Mouse (Mus musculus) CH12.LX (cell line): ENCODE measurements around the gene Acbd4. TPM values are rescaled to one million over a fixed set of nuclear protein-coding genes. Genes with fewer than 3 reads are reported as not detected.

ENCODE experiments used
- DNase-seq: peaks from one replicate; pipeline ENCODE4 v3.0.0-alpha.2; 2013; ENCODE audit errors: extremely low read depth
- H3K27ac ChIP-seq: 2 replicates; pipeline ENCODE4 v1.5.1; 2012; ENCODE audit warnings: low read depth, mild to moderate bottlenecking, control low read depth, moderate library complexity; ENCODE audit not compliant: insufficient read depth
- H3K27me3 ChIP-seq: replicated peaks from 2 replicates; pipeline ENCODE3; 2012; ENCODE audit warnings: inconsistent platforms
- H3K36me3 ChIP-seq, 2 experiments: replicated peaks in 1 of 2; 2 replicates each; pipeline versions ENCODE3 to v1.6.1; 2012; ENCODE audit warnings: inconsistent platforms in 1 of 2, low read length in 1 of 2, mild to moderate bottlenecking in 1 of 2, mixed read lengths in 1 of 2, moderate library complexity in 1 of 2; ENCODE audit not compliant: control insufficient read depth in 1 of 2, insufficient read depth in 1 of 2
- H3K4me1 ChIP-seq, 2 experiments: 2 replicates each; pipeline ENCODE4 v1.6.1; 2012; ENCODE audit warnings: inconsistent platforms in 1 of 2, moderate library complexity in 1 of 2; ENCODE audit not compliant: insufficient read depth in 2 of 2, control insufficient read depth in 1 of 2
- H3K4me2 ChIP-seq: 2 replicates; pipeline ENCODE4 v1.6.1; 2012; ENCODE audit warnings: low read depth, mild to moderate bottlenecking, control low read depth; ENCODE audit not compliant: poor library complexity, insufficient read depth, severe bottlenecking
- H3K4me3 ChIP-seq, 3 experiments: fragments of 150-350 bp in 1 of 3; sonication (generic) in 1 of 3; replicated peaks in 1 of 3; 2 replicates each; pipeline versions ENCODE3 to v1.5.1; 2011 to 2012; ENCODE audit warnings: low read depth in 2 of 3, low read length in 2 of 3, mild to moderate bottlenecking in 2 of 3, moderate library complexity in 2 of 3, control low read depth in 1 of 3, improper control_type of control experiment in 1 of 3, inconsistent platforms in 1 of 3, mixed read lengths in 1 of 3; ENCODE audit not compliant: poor library complexity in 1 of 3
- H3K79me2 ChIP-seq: replicated peaks from 2 replicates; pipeline ENCODE4 v1.6.1; 2012; ENCODE audit warnings: mild to moderate bottlenecking, moderate library complexity; ENCODE audit not compliant: control insufficient read depth, poor library complexity, insufficient read depth, severe bottlenecking; ENCODE audit errors: extremely low read depth
- H3K9ac ChIP-seq: 2 replicates; pipeline ENCODE4 v1.6.1; 2012; ENCODE audit warnings: low read depth, mild to moderate bottlenecking, control low read depth, moderate library complexity; ENCODE audit not compliant: insufficient read depth
- H3K9me3 ChIP-seq: replicated peaks from 2 replicates; pipeline ENCODE3; 2012; ENCODE audit warnings: low read length, inconsistent platforms, mixed read lengths
- BHLHE40 ChIP-seq: IDR thresholded peaks from 2 replicates; pipeline ENCODE4 v1.6.1; 2011; ENCODE audit warnings: mild to moderate bottlenecking, low read depth, low read length, improper control_type of control experiment
- CHD1 ChIP-seq: IDR thresholded peaks from 2 replicates; pipeline ENCODE4 v1.6.1; 2012; ENCODE audit warnings: low read depth, low read length, improper control_type of control experiment, inconsistent platforms
- CHD2 ChIP-seq: IDR thresholded peaks from 2 replicates; pipeline ENCODE4 v1.6.1; 2011; ENCODE audit warnings: low read length, improper control_type of control experiment
- CTCF ChIP-seq, 2 experiments: IDR thresholded peaks in 1 of 2; conservative IDR thresholded peaks in 1 of 2; 2 replicates each; pipeline ENCODE4 v1.5.1; 2011 to 2012; ENCODE audit warnings: low read depth in 2 of 2, low read length in 2 of 2, improper control_type of control experiment in 1 of 2, inconsistent platforms in 1 of 2, mild to moderate bottlenecking in 1 of 2, moderate library complexity in 1 of 2
- ELF1 ChIP-seq: IDR thresholded peaks from 2 replicates; pipeline ENCODE4 v1.6.1; 2014; ENCODE audit warnings: low read depth, mild to moderate bottlenecking, inconsistent platforms, low read length, improper control_type of control experiment
- ETS1 ChIP-seq: conservative IDR thresholded peaks from 2 replicates; pipeline ENCODE4 v1.6.1; 2012; ENCODE audit warnings: low read depth, mild to moderate bottlenecking, inconsistent platforms, low read length, improper control_type of control experiment, moderate library complexity
- GABPA ChIP-seq: IDR thresholded peaks from 2 replicates; pipeline ENCODE4 v1.6.1; 2012; ENCODE audit warnings: low read depth, low read length, improper control_type of control experiment, inconsistent platforms; ENCODE audit not compliant: insufficient replicate concordance
- HCFC1 ChIP-seq: IDR thresholded peaks from 2 replicates; pipeline ENCODE4 v1.6.1; 2012; ENCODE audit warnings: low read depth, mild to moderate bottlenecking, inconsistent platforms, low read length, improper control_type of control experiment
- IRF4 ChIP-seq: IDR thresholded peaks from 2 replicates; pipeline ENCODE4 v1.6.1; 2014; ENCODE audit warnings: low read depth, mild to moderate bottlenecking, inconsistent platforms, low read length, improper control_type of control experiment
- JUN ChIP-seq: IDR thresholded peaks from 2 replicates; pipeline ENCODE4 v1.6.1; 2011; ENCODE audit warnings: low read depth, mild to moderate bottlenecking, low read length, improper control_type of control experiment, moderate library complexity; ENCODE audit not compliant: insufficient read depth
- JUND ChIP-seq: conservative IDR thresholded peaks from 2 replicates; pipeline ENCODE4 v1.6.1; 2011; ENCODE audit warnings: low read depth, low read length, improper control_type of control experiment
- KAT2A ChIP-seq: IDR thresholded peaks from 2 replicates; pipeline ENCODE4 v1.6.1; 2012; ENCODE audit warnings: low read length, improper control_type of control experiment, inconsistent platforms; ENCODE audit not compliant: insufficient replicate concordance
- MAX ChIP-seq: IDR thresholded peaks from 2 replicates; pipeline ENCODE4 v1.6.1; 2011; ENCODE audit warnings: low read length, improper control_type of control experiment
- MAZ ChIP-seq: IDR thresholded peaks from 2 replicates; pipeline ENCODE4 v1.6.1; 2012; ENCODE audit warnings: low read depth, mild to moderate bottlenecking, inconsistent platforms, low read length, improper control_type of control experiment, moderate library complexity
- MEF2A ChIP-seq: IDR thresholded peaks from 2 replicates; pipeline ENCODE4 v1.6.1; 2014; ENCODE audit warnings: low read depth, mild to moderate bottlenecking, inconsistent platforms, low read length, improper control_type of control experiment, borderline replicate concordance
- MXI1 ChIP-seq: IDR thresholded peaks from 2 replicates; pipeline ENCODE4 v1.6.1; 2011; ENCODE audit warnings: mild to moderate bottlenecking, low read depth, low read length, improper control_type of control experiment
- MYC ChIP-seq: IDR thresholded peaks from 2 replicates; pipeline ENCODE4 v1.6.1; 2011; ENCODE audit warnings: low read depth, mild to moderate bottlenecking, improper control_type of control experiment, low read length
- NRF1 ChIP-seq: IDR thresholded peaks from 2 replicates; pipeline ENCODE4 v1.6.1; 2014; ENCODE audit warnings: low read depth, mild to moderate bottlenecking, inconsistent platforms, low read length, improper control_type of control experiment, moderate library complexity
- PAX5 ChIP-seq: IDR thresholded peaks from 2 replicates; pipeline ENCODE4 v1.6.1; 2012; ENCODE audit warnings: low read length, inconsistent platforms, mixed read lengths
- POLR2A ChIP-seq: IDR thresholded peaks from 2 replicates; pipeline ENCODE4 v1.6.1; 2011; ENCODE audit warnings: low read depth, mild to moderate bottlenecking, improper control_type of control experiment, low read length
- POLR2AphosphoS2 ChIP-seq: IDR thresholded peaks from 2 replicates; pipeline ENCODE4 v1.6.1; 2011; ENCODE audit warnings: low read depth, low read length, improper control_type of control experiment
- RCOR1 ChIP-seq: conservative IDR thresholded peaks from 2 replicates; pipeline ENCODE4 v1.6.1; 2012; ENCODE audit warnings: low read depth, mild to moderate bottlenecking, inconsistent platforms, low read length, improper control_type of control experiment
- SIN3A ChIP-seq: IDR thresholded peaks from 2 replicates; pipeline ENCODE4 v1.6.1; 2012; ENCODE audit warnings: low read length, improper control_type of control experiment, inconsistent platforms
- SMC3 ChIP-seq: IDR thresholded peaks from 2 replicates; pipeline ENCODE4 v1.6.1; 2011; ENCODE audit warnings: low read depth, low read length, improper control_type of control experiment
- TBP ChIP-seq: conservative IDR thresholded peaks from 2 replicates; pipeline ENCODE4 v1.6.1; 2011; ENCODE audit warnings: low read depth, low read length, improper control_type of control experiment
- TCF12 ChIP-seq: IDR thresholded peaks from 2 replicates; pipeline ENCODE4 v1.6.1; 2014; ENCODE audit warnings: low read depth, mild to moderate bottlenecking, inconsistent platforms, low read length, improper control_type of control experiment
- UBTF ChIP-seq: IDR thresholded peaks from 2 replicates; pipeline ENCODE4 v1.6.1; 2012; ENCODE audit warnings: low read depth, mild to moderate bottlenecking, inconsistent platforms, low read length, improper control_type of control experiment, moderate library complexity
- USF1 ChIP-seq: IDR thresholded peaks from 2 replicates; pipeline ENCODE4 v1.6.1; 2014; ENCODE audit warnings: low read depth, mild to moderate bottlenecking, inconsistent platforms, low read length, improper control_type of control experiment
- USF2 ChIP-seq: conservative IDR thresholded peaks from 2 replicates; pipeline ENCODE4 v1.6.1; 2011; ENCODE audit warnings: low read depth, low read length, improper control_type of control experiment
- ZC3H11A ChIP-seq: IDR thresholded peaks from 2 replicates; pipeline ENCODE4 v1.6.1; 2012; ENCODE audit warnings: low read depth, mild to moderate bottlenecking, inconsistent platforms, low read length, improper control_type of control experiment
- ZKSCAN1 ChIP-seq: IDR thresholded peaks from 2 replicates; pipeline ENCODE4 v1.6.1; 2012; ENCODE audit warnings: low read depth, inconsistent platforms, low read length, improper control_type of control experiment, borderline replicate concordance
- ZMIZ1 ChIP-seq: IDR thresholded peaks from 2 replicates; pipeline ENCODE4 v1.6.1; 2012; ENCODE audit warnings: low read depth, mild to moderate bottlenecking, inconsistent platforms, low read length, improper control_type of control experiment
- ZNF384 ChIP-seq: IDR thresholded peaks from 2 replicates; pipeline ENCODE4 v1.6.1; 2012; ENCODE audit warnings: low read depth, low read length, improper control_type of control experiment, inconsistent platforms
- dilution Hi-C: fragments of 300-500 bp; cut with MboI; formaldehyde crosslinking; loops from 2 replicates; pipeline ENCODE4 v1.14.3; 2020; ENCODE audit warnings: low sequenced_read_pairs; ENCODE audit not compliant: extremely low pct_unique_long_range_greater_than_20kb, extremely low pct_ligation_motif_present
- in situ Hi-C: fragments of 300-500 bp; cut with MboI; formaldehyde crosslinking; loops from 3 replicates; pipeline ENCODE4 v1.14.3; 2019; ENCODE audit warnings: low sequenced_read_pairs, low pct_ligation_motif_present, low pct_unique_long_range_greater_than_20kb, mixed read lengths
- polyA plus RNA-seq: library from polyadenylated mRNA; unstranded; fragments of >175 nt; gene quantifications from 2 replicates; pipeline ENCODE4 v1.2.1, GENCODE M21; 2012; ENCODE audit warnings: low read depth; ENCODE audit not compliant: insufficient read length
- total RNA-seq, 2 experiments: library from RNA; depleted of rRNA; stranded (reverse); fragments of 300-350 nt in 1 of 2; fragments of >200 nt in 1 of 2; gene quantifications; 2 replicates each; pipeline ENCODE4 v1.2.3; 2012 to 2014

Acbd4 gene
- total and polyA plus RNA-seq, 3 experiments, result 51.4 to 68.4 (median 62.6) TPM

- no peak for TF ChIP-seq USF1
- TF ChIP-seq, all 38 proteins: peak for 22
Observed at GRCm38 (mm10) chr11:103131701-103132575, 30.5 kb downstream of the Acbd4 start, which contains the start of gene Hexim2 (continued).

- Histone ChIP-seq H3K36me3 (peaks cover 11 to 45% of the 10 kb centered on the region in 2 experiments), H3K27me3 (no peaks in the 10 kb centered on the region), H3K9me3 (no peaks in the 10 kb centered on the region), H3K4me1 (peaks cover 6 to 51% of the 10 kb centered on the region in 2 experiments), H3K9ac (peak overlapping the region; percentile 99), H3K4me3 (peak overlapping the region; percentile 84 to 93 (median 89)), H3K79me2 (peaks cover 37% of the 10 kb centered on the region), H3K27ac (peak overlapping the region; percentile 84), H3K4me2 (peak overlapping the region; percentile 86)
- dilution Hi-C loops (no loop called here), in situ Hi-C loops (no loop called here)
- peak; percentile 100 for DNase-seq
- TF ChIP-seq ZMIZ1 (peak; percentile 61; the same call in 1 of the 2 replicates), JUND (peak; percentile 81), JUN (peak; percentile 83), NRF1 (peak; percentile 67), KAT2A (peak; percentile 95), UBTF (peak; percentile 96), TBP (peak; percentile 57), CHD1 (no peak), ZNF384 (peak; percentile 99), CHD2 (peak; percentile 92), POLR2AphosphoS2 (no peak; the same call in none of the 2 replicates), USF1 (no peak), RCOR1 (no peak; the same call in 1 of the 2 replicates), MEF2A (peak; percentile 64), MAZ (peak; percentile 96), TCF12 (peak; percentile 91), GABPA (peak; percentile 62; the same call in 1 of the 2 replicates), HCFC1 (peak; percentile 93), IRF4 (peak; percentile 49), PAX5 (no peak), ZKSCAN1 (peak; percentile 48; the same call in 1 of the 2 replicates), SMC3 (no peak; the same call in 1 of the 2 replicates), ETS1 (peak; percentile 90), ZC3H11A (no peak), POLR2A (peak; percentile 83), CTCF (conservative IDR thresholded peaks at IDR 0.05 in 1 of 2, IDR thresholded peaks at IDR 0.05 in 1 of 2; ENCODE audit: low read depth in 2 of 2, low read length in 2 of 2) (no peak), MYC (peak; percentile 81), SIN3A (peak; percentile 98), ELF1 (peak; percentile 93), MAX (peak; percentile 40; the same call in 1 of the 2 replicates), USF2 (no peak), MXI1 (0 out of 2 replicates have a peak, but pooled peaks have one; percentile 42), BHLHE40 (peak; percentile 60)
Observed at GRCm38 (mm10) chr11:103132576-103133455, 31.3 kb downstream of the Acbd4 start.
